Mouse (Mus musculus) left cerebral cortex, postnatal 4 days (tissue): ENCODE measurements around the gene Scpep1. TPM values are rescaled to one million over a fixed set of nuclear protein-coding genes. Genes with fewer than 3 reads are reported as not detected.
A peak's percentile ranks its signal among the peaks of the same experiment; 100 is the strongest.

Experiments
- DNase-seq: peaks from one replicate; pipeline ENCODE4 v3.0.0-alpha.2; 2022
- intact Hi-C: fragments of 180-260 bp; cut with DNase I; formaldehyde crosslinking; loops from one replicate; pipeline ENCODE4 v1.15.1; 2025
- total RNA-seq, 2 experiments: library from RNA; stranded (reverse); gene quantifications; 2 replicates each; pipeline ENCODE4 v1.2.3; 2021

The Scpep1 gene
- total RNA-seq, 2 experiments from 2014 or later: 26.7 to 26.8 TPM

DNA sequence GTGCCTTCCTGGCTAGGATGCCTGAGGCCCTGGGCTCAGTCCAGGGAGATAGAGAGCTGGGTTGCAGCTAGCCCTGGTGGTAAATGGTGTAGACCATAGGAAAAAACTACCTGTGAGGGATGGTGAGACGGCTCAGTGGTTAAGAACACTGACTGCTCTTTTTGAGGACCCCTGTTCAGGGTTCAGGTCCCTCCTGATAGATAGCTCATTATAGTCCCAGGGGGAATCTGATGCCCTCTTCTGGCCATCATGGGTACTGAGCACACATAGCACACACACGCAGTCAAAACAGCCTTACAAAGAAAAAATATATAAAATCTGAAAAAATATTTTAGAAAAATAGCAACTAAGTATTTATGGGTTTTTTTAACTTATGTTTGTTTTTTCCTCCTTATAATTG lies 21.1 kb upstream of the Scpep1 start:
- DNase-seq: no peak
- intact Hi-C loops: no loop called here

DNA sequence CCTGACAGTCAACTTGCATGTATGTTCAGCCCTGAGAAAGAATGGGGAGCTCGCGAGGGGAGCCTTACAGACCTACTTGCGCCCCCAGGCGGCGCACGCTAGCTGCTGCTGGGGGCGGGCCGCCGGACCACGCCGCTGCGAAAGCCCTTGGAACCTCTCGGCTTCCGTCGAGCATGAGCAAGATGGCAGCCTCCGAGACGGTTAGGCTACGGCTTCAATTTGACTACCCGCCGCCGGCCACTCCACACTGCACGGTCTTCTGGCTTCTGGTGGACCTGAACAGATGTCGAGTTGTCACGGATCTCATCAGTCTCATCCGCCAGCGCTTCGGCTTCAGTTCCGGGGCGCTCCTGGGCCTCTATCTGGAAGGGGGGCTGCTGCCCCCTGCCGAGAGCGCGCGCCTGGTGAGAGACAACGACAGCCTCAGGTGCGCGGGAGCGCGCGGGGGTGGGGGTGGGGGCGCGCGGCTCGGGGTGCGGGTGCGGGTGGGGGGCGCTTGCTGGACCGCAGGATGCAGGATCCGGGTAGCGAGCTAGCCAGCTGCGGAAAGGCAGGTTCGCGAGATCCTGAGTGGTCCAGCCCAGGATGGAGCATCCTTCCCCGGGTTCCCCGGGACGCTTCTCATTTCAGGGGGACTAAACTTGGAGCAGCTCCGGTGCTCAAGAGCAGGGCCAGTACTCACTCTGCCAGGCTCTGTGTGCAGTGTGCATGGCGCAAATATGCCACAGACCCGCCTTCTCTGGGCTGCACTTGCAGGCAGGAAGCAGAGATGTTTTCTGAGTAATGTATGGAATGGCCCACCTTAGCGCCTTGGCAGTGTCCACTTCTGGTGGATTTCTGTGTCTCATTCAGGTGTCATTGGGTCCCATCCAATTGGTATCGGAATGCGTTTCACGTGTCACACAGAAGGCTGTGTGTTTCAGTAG lies 18.8 kb upstream of the Scpep1 start:
- intact Hi-C loops: no loop called here
- peak; percentile 96 for DNase-seq

DNA sequence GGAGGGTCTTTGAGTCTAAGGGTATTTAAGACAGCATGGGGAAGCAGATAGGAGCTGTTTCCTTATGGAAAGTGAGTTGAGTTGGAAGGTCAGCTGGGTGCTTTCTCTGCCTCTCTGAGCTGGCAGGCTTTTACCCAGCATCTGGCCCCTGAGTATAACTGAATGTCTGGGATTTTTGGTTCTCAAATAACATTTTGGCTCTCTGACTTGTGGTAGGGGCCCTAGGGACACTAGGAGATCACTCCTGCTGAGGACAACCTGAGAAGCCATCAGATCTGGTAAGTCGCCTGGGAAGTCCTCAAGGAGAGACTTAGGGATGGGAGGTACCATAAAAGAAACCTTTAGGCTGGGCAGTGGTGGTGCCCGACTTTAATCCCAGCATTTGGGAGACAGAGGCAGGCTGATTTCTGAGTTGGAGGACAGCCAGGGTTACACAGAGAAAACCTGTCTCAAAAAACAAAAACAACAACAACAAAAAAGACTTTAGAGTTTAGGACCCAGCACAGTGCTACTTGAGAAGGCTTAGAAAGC lies 15.0 kb upstream of the Scpep1 start, which contains the start of gene Coil:
TSS of gene Coil (plus strand) at position 51 of the 531 bp plus-strand sequence.
- DNase-seq: no peak
- intact Hi-C loops: no loop called here

DNA sequence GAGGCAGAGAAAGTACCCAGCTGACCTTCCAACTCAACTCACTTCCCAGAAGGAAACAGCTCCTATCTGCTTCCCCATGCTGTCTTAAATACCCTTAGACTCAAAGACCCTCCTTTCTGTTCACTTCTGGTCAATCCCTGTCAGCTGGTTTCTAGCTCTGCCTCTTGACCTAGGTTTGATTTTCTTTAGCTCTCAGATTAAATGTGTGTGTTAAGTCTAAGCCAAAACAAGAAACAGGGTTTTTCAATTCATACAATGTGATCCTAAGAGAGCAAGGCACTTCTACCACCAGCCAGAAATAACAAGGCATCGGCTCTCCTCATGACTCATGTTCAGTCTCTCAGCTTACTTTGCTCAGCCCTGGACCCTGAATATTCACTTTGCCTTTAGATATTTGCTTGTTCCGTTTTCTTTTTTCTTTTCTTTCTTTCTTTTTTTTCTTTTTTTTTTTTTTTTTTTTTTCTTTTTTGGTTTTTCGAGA lies 11.7 kb upstream of the Scpep1 start, which contains the start of gene Elobl:
TSS of gene Elobl (minus strand) at position 51 of the 481 bp plus-strand sequence.
- DNase-seq: no peak
- intact Hi-C loops: no loop called here

DNA sequence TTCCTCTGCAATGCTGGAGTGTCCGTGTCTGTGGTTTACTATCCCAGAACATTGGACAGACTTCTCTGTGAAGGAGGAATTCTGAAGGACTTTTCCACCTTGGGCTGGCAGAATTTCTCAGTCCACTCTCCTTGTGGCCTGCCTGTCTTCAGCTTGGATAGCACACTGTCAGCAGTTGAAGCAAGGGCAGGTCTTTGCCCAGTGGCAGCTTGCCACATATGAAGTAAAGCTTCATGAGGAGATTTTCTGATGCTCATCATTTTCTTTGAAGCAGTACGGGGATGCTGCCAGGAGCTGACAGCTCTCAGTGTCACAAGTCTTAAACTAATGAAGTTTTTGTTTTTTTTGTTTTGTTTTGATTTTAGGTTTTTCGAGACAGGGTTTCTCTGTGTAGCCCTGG lies 3.6 kb upstream of the Scpep1 start:
- intact Hi-C loops: no loop called here
- no peak for DNase-seq

DNA sequence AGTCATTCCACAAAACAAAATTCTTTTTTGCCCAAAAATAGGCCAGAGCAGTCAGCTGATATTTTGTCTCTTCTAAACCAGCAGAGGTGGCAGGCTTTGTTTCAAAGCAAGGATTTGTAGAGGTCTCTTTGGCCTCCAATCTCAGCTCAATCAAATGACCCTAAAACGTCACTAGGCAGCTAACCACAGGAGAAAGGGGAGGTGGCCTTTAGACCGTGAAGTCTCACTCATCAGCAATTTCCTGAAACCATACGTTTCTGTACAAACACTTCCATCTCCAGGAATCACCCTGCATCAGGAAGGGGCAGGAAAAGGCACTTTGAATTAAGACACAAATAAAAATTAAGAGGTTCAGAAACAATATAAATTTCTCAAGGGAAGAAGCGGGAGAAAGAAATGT lies 462 bp downstream of the Scpep1 start:
- intact Hi-C loops: no loop called here
- DNase-seq: no peak

DNA sequence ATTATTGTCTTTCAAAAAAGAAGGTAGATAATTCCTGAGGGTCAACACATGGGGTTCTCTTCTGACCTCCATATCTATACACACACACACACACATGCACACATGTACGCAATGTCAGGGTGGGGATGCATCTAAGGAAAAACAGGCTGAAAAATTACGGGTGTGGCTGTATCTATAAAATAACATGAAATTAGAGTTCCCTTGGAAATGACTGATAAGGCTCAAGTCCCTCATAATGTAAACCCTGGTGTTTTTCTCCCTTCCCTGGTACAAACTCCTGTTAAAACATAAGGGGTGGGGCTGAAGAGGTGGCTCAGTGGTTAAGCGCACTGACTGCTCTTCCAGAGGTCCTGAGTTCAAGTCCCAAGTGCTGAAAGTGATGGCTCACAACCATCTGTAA lies 1.7 kb downstream of the Scpep1 start:
- DNase-seq: no peak
- intact Hi-C loops: no loop called here

DNA sequence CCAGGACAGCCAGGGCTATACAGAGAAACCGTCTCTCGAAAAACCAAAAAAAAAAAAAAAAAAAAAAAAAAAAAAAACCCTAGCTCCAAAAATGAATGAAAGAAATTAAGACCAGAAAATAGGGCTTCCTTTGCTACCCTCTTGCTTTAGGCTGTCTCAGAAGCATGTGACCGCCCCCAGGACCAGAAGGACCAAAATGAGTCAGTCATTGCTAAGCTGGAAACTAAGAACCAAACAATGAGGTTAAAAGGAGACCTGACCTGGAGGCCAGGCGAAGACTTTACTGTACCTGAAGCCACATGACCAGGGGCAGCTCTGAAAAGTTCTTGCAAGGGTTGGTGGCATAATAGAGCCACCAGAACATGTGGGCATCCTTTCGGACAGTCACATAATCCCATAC lies 3.1 kb downstream of the Scpep1 start:
- intact Hi-C loops: no loop called here

DNA sequence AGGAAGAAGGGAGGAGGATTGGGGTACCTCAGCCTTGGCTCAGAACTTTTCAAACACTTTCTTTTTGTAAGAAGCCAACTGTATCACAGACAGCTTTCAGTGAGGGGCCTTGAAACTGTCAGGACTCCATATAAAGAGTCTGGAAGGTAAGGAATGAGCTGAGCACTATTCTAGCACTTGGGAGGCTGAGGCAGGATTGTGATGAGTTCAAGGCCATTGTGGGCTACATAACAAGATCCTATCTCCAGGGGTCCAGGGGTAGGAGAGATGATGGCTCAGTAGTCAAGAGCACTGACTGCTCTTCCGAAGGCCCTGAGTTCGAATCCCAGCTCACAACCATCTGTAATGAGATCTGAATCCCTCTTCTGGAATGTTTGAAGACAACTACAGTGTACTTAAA lies 3.7 kb downstream of the Scpep1 start:
- intact Hi-C loops: no loop called here
- no peak for DNase-seq

More for the DNA sequence above, 3.1 kb downstream of the Scpep1 start:
- DNase-seq: no peak

DNA sequence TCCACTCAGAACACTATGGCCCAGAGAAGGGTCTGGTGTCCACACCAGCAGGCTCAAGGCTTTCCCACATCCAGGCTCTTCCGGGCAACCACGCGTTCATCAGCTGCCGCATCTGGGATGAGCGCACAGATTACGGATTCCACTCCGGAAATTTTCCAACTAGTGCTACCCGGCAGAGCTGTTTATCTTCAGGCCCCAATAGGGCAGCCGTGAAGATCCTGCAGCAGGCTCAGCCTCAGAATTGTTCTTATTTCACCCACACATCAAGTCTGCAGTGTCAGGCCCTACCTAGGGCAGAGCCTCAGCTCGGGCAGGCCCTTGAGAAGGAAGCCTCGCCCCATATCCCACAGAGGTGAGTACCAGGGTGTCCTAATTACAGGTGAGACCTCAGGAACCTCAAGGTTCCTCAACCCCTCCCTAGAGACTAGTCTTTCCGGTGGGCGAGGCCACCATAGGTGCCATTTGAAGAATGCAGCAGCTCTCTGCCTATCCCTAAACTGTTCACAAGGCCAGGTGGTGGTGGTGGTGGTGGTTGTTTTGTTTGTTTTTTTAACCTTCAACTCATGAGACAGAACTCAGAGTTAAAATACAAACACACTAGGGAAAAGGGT lies 4.5 kb downstream of the Scpep1 start:
- no peak for DNase-seq
- intact Hi-C loops: no loop called here

DNA sequence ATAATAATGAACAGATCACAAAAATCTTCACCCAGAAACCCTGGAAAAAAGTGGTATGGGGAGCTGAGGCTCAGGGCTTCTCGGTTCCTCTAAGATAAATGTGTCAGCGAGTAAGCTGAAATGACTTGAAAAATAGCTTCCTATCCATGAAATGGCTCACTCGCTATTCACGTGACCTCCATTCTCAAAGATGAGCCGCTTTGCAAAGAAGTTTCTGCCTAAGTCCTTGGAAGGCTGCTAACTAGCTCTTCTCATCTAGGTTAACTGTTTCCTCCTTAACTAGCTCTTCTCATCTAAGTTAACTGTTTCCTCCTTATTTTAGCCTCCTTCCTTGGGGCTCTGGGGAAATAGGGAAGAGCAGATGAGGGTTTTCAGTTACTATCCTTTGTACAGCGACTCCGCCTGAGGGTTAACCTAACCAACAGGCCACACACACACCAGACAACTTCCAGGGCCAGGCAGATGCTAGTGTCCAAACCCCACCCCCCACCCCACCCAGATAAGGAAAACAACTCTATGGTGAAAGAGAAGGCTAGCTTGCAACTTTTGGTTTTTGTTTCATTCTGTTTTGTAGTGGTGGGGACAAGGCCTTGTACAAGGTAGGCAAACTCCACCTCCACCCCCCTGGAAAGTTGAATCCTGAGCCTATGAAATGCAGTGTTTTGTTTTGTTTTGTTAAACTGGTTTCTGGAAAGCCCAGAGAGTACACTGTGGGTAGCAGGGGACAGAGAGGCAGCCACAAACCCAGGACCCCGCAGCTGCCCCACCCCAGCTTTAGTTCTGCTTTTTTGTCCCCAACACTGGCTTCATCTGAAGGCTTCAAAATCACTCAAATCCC lies 5.2 kb downstream of the Scpep1 start:
- intact Hi-C loops: no loop called here
- DNase-seq: no peak

DNA sequence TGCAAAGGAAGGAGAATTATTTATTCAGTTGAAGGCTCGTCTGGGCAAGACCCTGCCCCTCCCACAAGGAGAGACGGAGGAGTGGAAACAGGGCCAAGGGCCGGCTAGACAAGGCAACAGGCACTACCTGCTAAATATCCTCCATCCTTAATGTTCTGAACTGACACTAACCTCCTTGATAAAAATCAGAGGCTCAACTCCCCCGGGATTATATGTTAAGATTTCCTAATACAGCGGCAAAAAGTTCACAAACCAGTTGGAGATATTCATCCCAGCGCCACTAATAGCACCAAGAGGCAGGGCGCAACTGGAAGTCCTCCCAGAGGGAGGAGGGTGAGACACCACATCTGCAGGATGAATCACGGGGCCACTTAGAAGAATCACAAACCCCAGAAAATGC lies 6.4 kb downstream of the Scpep1 start:
- no peak for DNase-seq
- intact Hi-C loops: no loop called here

DNA sequence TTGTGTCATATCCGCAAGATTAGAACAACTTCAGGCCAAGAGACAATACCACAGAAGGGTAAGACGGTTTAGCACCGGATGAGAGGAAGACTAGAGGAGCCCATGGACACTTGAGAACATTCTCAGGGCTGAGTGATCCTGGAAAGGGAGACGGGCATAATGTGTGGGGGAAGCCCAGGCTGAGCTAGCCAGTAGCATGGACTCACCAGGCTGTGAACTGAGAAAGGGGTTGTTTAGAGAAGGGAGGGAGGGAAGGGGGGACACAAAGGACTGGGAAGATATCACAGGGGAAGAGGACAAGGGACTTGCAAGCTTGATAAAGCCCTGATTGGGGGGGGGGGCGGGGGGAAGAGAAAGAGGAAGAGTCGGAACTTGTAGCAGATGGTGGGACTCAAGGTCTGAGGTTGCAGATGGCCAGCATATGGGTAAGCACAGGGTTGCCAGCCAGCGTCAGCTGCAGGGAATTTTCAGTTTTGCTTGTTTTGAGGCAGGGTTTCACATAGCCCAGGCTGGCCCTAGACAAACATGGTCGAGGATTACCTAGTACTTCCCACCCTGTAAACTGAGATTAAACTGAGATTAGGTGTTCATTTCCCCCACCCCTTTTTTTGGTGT lies 9.2 kb downstream of the Scpep1 start:
- intact Hi-C loops: no loop called here
- DNase-seq: no peak

DNA sequence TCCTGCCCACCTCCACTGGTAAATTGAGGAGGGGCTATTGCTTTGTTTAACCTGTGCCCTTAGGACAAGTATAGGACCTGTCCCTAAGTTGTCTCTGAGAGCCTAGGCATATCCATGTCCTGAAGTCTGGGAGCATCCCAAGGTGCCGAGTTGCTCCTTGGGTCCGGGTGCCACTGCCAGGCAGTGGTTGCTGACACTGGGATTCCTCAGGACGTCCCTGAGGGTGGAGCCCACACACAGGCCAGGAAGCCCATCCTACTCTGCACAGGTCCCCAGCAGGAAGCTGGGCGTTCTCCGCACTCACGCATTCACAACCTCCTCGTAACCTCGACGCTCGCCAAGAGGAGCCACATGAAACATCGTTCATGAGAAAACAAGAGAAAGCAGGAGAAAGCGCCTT lies 13.8 kb downstream of the Scpep1 start:
- intact Hi-C loops: no loop called here
- no peak for DNase-seq

DNA sequence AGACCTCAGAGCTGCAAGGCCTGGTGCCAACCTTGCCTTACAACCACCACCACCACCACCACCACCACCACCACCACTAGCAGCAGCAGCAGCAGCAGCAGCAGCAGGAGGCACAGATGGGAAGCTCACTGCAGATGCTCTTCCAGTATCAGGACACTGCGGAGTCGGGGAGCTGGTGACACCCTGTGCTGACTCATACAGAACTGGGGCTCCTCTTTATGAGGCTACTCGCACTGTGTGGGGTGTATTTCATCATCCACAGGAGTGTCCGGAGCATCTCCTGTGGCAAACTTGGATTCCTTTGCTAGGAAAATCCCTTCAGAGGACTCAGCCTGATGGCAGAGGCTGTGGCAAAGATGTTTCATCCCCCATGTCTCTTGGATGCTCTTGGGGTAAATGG lies 15.6 kb downstream of the Scpep1 start:
- intact Hi-C loops: no loop called here
- DNase-seq: no peak

DNA sequence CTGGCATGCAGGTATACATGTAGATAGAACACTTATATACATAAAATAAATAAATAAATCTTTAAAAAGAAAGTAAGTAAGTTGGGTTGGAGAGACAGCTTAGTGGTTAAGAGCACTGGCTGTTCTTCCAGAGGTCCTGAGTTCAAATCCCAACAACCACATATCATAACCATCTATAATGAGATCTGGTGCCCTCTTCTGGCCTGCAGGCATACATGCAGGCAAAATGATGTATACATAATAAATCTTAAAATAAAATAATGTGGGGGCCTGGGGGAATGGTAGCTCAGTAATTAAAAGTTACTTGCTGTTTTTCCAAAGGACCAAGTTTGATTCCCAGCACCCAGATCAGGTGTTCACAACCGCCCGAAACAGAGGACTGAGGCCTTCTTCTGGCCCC lies 16.5 kb downstream of the Scpep1 start:
- DNase-seq: no peak
- intact Hi-C loops: no loop called here

DNA sequence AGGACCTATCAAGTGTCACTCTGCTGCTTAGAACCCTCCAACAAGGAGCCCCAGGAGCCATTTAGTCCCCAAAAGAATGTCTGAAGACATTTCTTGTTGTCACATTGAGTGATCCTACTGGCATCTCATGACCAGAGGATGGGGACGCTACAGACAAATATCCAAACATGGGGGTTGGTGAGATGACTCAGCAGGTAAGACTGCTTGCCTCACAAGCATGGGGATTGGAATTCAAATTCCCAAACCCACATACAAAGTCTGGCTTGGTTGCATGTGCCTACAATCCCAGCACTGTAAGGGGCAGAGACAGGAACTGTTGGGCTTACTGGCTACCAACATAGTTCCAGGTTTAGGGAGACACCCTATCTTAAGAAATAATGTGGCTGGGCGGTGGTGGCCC lies 17.4 kb downstream of the Scpep1 start:
- intact Hi-C loops: no loop called here
- DNase-seq: no peak

DNA sequence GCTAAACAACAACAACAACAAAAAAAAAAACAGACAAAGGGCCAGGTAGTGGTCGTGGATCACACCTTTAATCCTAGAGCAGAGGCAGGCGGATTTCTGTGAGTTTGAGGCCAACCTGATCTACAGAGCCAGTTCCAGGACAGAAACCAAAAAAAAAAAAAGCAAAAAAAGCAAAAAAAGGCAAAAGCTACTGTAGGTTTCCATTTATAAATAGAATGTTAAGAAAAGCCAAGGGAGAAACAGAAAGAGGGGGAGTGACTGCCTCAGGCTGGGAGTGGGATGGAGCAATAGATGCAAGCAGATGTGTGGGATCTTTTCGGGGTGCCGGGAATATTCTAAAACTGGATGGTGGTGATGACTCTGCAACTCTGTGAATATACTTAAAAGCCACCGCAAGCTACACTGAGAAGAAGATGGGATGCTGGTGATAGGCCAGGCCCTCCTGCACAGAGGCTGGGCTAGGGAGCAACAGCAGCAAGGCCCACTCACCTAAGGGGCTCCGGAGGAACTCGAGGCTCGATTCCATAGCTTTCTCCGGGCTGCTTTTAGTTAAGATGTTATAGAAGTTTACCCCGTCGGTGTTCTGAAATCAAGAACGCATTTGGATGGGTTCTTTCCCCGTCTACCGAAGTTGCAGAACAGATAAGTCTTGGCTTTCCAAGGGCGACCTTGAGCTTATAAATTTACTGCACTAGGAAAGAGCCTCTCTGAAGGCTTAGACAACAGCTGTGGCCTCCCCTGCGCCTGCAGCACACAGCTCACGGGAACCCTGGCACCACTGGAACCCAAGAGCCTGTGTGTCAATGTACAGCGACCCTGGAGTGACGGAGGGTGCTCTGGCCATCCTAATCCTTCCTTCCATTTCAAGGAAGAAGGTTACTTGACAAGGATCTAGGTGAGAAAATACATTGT lies 20.9 kb downstream of the Scpep1 start:
- intact Hi-C loops: no loop called here
- no peak for DNase-seq

DNA sequence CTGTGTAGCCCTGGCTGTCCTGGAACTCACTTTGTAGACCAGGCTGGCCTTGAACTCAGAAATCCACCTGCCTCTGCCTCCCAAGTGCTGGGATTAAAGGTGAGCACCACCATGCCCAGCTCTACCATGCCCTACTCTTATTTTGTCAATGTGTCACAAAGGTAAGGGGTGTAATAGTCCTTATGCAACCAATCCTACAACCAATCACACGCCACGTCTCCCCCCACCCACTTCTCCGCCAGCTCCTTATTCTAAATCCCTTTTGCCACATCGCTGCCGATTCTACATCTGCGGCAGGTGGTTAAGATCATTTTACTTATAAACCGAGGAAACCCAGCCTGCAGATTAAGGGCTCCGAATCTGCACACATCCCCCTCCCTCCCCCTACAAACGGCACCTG lies 22.2 kb downstream of the Scpep1 start:
- intact Hi-C loops: no loop called here
- DNase-seq: no peak
